27 mouse cellular contexts compared by ENCODE assay signal in genomic region chr17:8973331-8973730, GRCm38 (mm10). TPM values are rescaled to one million over a fixed set of nuclear protein-coding genes. Genes with fewer than 3 reads are reported as not detected.
DNase-seq lines count a peak whose midpoint lies in the region; ATAC-seq and TF ChIP-seq lines count a peak whose summit lies in the region.
"Had no signal": no experiment of that assay in that cellular context is flagged by ENCODE, and none has a peak within 500 bp of the region (broad histone marks: within the 10 kb centered on the region; RNA-seq: fewer than 3 reads in every experiment).

No protein-coding gene starts in this region.

- peak; percentile 29 for DNase-seq in cerebellum, adult 18-20 months
- no peak for DNase-seq in cerebellum, adult 11 months
- no peak for DNase-seq in hindbrain, postnatal 0 days (ENCODE audit: low spot score)
- DNase-seq in hindbrain, embryonic 14.5 days (ENCODE audit: low spot score), result no peak
- peak; percentile 36 for DNase-seq in cerebellum, adult 9-11 months
- DNase-seq: adrenal gland, adult 2 months; adrenal gland, postnatal 14 days; embryo, embryonic 11 days; gastrocnemius, postnatal 25 days; heart, adult 18-20 months; heart, postnatal 10 days; heart, postnatal 36 days; kidney, adult 2 months had no signal

- H3K4me3 ChIP-seq in hindbrain, postnatal 0 days (ENCODE audit: low read length), result no peak overlapping the region
- no peak overlapping the region for H3K4me3 ChIP-seq in hindbrain, embryonic 14.5 days (replicated peaks; ENCODE audit: low read length)
- H3K4me3 ChIP-seq in intestine, postnatal 0 days (ENCODE audit: low read depth, low read length), result no peak overlapping the region
- H3K4me3 ChIP-seq: embryonic facial prominence, embryonic 10.5 days; embryonic facial prominence, embryonic 13.5 days; erythroblast, embryonic 14.5 days; forebrain, embryonic 12.5 days; forebrain, embryonic 15.5 days; heart, embryonic 12.5 days; heart, embryonic 15.5 days; hindbrain, embryonic 10.5 days; hindbrain, embryonic 15.5 days had no signal

- no peaks in the 10 kb centered on the region for H3K9me3 ChIP-seq in hindbrain, postnatal 0 days (ENCODE audit: low read length)
- H3K9me3 ChIP-seq in hindbrain, embryonic 14.5 days (ENCODE audit: control insufficient read depth, low read length), result no peaks in the 10 kb centered on the region
- no peaks in the 10 kb centered on the region for H3K9me3 ChIP-seq in intestine, postnatal 0 days (ENCODE audit: control insufficient read depth)
- H3K9me3 ChIP-seq: embryonic facial prominence, embryonic 10.5 days; embryonic facial prominence, embryonic 13.5 days; forebrain, embryonic 12.5 days; forebrain, embryonic 15.5 days; heart, embryonic 12.5 days; heart, embryonic 15.5 days; hindbrain, embryonic 10.5 days; hindbrain, embryonic 15.5 days had no signal

- H3K27ac ChIP-seq in hindbrain, postnatal 0 days, result 0 out of 2 replicates have a peak overlapping the region, but pooled peaks have one; percentile 11
- no peak overlapping the region for H3K27ac ChIP-seq in hindbrain, embryonic 14.5 days
- no peak overlapping the region for H3K27ac ChIP-seq in intestine, postnatal 0 days (ENCODE audit: low read depth, low read length)
- H3K27ac ChIP-seq: embryonic facial prominence, embryonic 10.5 days; embryonic facial prominence, embryonic 13.5 days; forebrain, embryonic 12.5 days; forebrain, embryonic 15.5 days; heart, embryonic 15.5 days; hindbrain, embryonic 15.5 days had no signal

- H3K36me3 ChIP-seq in hindbrain, postnatal 0 days (ENCODE audit: insufficient read depth, low read length), result 0 out of 2 replicates have a peak, but pooled peaks cover 5% of the 10 kb centered on the region
- peaks cover 47% of the 10 kb centered on the region for H3K36me3 ChIP-seq in hindbrain, embryonic 14.5 days (replicated peaks; ENCODE audit: control insufficient read depth, insufficient read depth)
- no peaks in the 10 kb centered on the region for H3K36me3 ChIP-seq in intestine, postnatal 0 days (ENCODE audit: control insufficient read depth, insufficient read depth)
- H3K36me3 ChIP-seq: embryonic facial prominence, embryonic 10.5 days; embryonic facial prominence, embryonic 13.5 days; heart, embryonic 12.5 days; heart, embryonic 15.5 days had no signal

- H3K27me3 ChIP-seq in hindbrain, postnatal 0 days (ENCODE audit: insufficient read depth, low read length), result no peaks in the 10 kb centered on the region
- no peaks in the 10 kb centered on the region for H3K27me3 ChIP-seq in hindbrain, embryonic 14.5 days (ENCODE audit: control insufficient read depth, insufficient read depth, low read length)
- no peaks in the 10 kb centered on the region for H3K27me3 ChIP-seq in intestine, postnatal 0 days (replicated peaks; ENCODE audit: control insufficient read depth, insufficient read depth, low read length)
- H3K27me3 ChIP-seq: embryonic facial prominence, embryonic 13.5 days; forebrain, embryonic 12.5 days; forebrain, embryonic 15.5 days; hindbrain, embryonic 15.5 days had no signal

- TF ChIP-seq CTCF in hindbrain, postnatal 0 days (IDR thresholded peaks at IDR 0.05; ENCODE audit: low read depth), result no peak
- no peak for TF ChIP-seq CTCF in intestine, postnatal 0 days (IDR thresholded peaks at IDR 0.05; ENCODE audit: low read depth)

- 0 out of 2 replicates have a peak, but pooled peaks have one; percentile 36 for ATAC-seq in hindbrain, postnatal 0 days
- no peak for ATAC-seq in hindbrain, embryonic 14.5 days (ENCODE audit: low FRiP score)
- no peak for ATAC-seq in intestine, postnatal 0 days
- ATAC-seq: CD4-positive, CD25-positive, alpha-beta regulatory T cell, adult 4 months; forebrain, embryonic 15.5 days; inflammation-experienced regulatory T-cells, adult 6 months; intestine, embryonic 16.5 days had no signal

- 59% methylated on average over 5 of the region's 5 CpGs for WGBS in hindbrain, postnatal 0 days
- 77% methylated on average over 5 of the region's 5 CpGs for WGBS in hindbrain, embryonic 14.5 days
- 76% methylated on average over 5 of the region's 5 CpGs for WGBS in intestine, postnatal 0 days

- no peak overlapping the region for H3K9ac ChIP-seq in hindbrain, postnatal 0 days (replicated peaks; ENCODE audit: low read length)
- no peak overlapping the region for H3K9ac ChIP-seq in hindbrain, embryonic 14.5 days
- no peak overlapping the region for H3K9ac ChIP-seq in intestine, postnatal 0 days (ENCODE audit: low read depth, low read length)
- H3K9ac ChIP-seq: embryonic facial prominence, embryonic 13.5 days; forebrain, embryonic 12.5 days; forebrain, embryonic 15.5 days; heart, embryonic 12.5 days; heart, embryonic 15.5 days; hindbrain, embryonic 15.5 days had no signal

- no peak overlapping the region for H3K4me2 ChIP-seq in hindbrain, postnatal 0 days (ENCODE audit: low read depth, low read length)
- H3K4me2 ChIP-seq in hindbrain, embryonic 14.5 days (replicated peaks), result no peak overlapping the region
- H3K4me2 ChIP-seq in intestine, postnatal 0 days (replicated peaks; ENCODE audit: low read depth), result no peak overlapping the region
- H3K4me2 ChIP-seq: embryonic facial prominence, embryonic 13.5 days; forebrain, embryonic 12.5 days; forebrain, embryonic 15.5 days; heart, embryonic 12.5 days; heart, embryonic 15.5 days; hindbrain, embryonic 15.5 days had no signal

- no peaks in the 10 kb centered on the region for H3K4me1 ChIP-seq in hindbrain, postnatal 0 days (ENCODE audit: insufficient read depth, low read length)
- H3K4me1 ChIP-seq in hindbrain, embryonic 14.5 days (replicated peaks; ENCODE audit: control insufficient read depth, insufficient read depth, low read length), result peaks cover 4% of the 10 kb centered on the region; the same call in 1 of the 2 replicates
- H3K4me1 ChIP-seq in intestine, postnatal 0 days (replicated peaks; ENCODE audit: control insufficient read depth, insufficient read depth, low read length), result no peaks in the 10 kb centered on the region

RNA-seq across cellular contexts. Expression of gene 1700010I14Rik, which starts 14.8 kb away (rescaled TPM):
- 0.84 and 2.3 TPM in 2 replicates for total RNA-seq in hindbrain, postnatal 0 days (2014; rRNA removed)
- 2.8 TPM in 2 replicates for polyA plus RNA-seq in hindbrain, postnatal 0 days (2015; fragmentation: Nextera tagmentation; extraction: Ambion mirVana)
- polyA plus RNA-seq in hindbrain, embryonic 14.5 days (2014; fragmentation: Nextera tagmentation; extraction: Ambion mirVana), result 1.5 and 1.9 TPM in 2 replicates
- polyA plus RNA-seq in intestine, postnatal 0 days (2015; fragmentation: Nextera tagmentation; extraction: Ambion mirVana), result 1.2 TPM in 2 replicates
- total RNA-seq: heart, postnatal 36 days had no signal
- polyA plus RNA-seq: C2C12; erythroblast, embryonic 14.5 days had no signal

Comparison
In these comparisons a context has a peak if more than half of its experiments do, and no peak if none do; other contexts are left out.
1. DNase-seq: peak in cerebellum, adult 18-20 months (2 of 2) and cerebellum, adult 9-11 months (single experiment); none in cerebellum, adult 11 months (single experiment), hindbrain, postnatal 0 days (single experiment) and hindbrain, embryonic 14.5 days (single experiment).